Mouse (Mus musculus): ENCODE data around the gene Senp2.

GRCm38 (mm10) chr16:22038554-22038953 lies 29.3 kb downstream of the Senp2 start:
- TF ChIP-seq CTCF (IDR thresholded peaks at IDR 0.05) (no peak), EP300 (IDR thresholded peaks at IDR 0.05) (no peak)
